Mouse (Mus musculus) hindbrain, embryonic 14.5 days (tissue): ENCODE data around the gene Ptgs2. TPM values are rescaled to one million over a fixed set of nuclear protein-coding genes. Genes with fewer than 3 reads are reported as not detected.

Experiments used
- ATAC-seq: fragments of 200-750 bp; cut with Nextera tagmentation; 2 replicates; pipeline ENCODE4 v1.8.0; 2017; ENCODE audit warnings: moderate number of reproducible peaks, mild to moderate bottlenecking, moderate TSS enrichment, moderate library complexity; ENCODE audit not compliant: low FRiP score
- DNase-seq: peaks from one replicate; pipeline ENCODE4 v3.0.0-alpha.2; 2015; ENCODE audit warnings: low spot score
- H3K27ac ChIP-seq: fragments of 300-500 bp; sonication (generic); 2 replicates; pipeline ENCODE4 v1.5.1; 2014; ENCODE audit warnings: mild to moderate bottlenecking, moderate library complexity
- H3K27me3 ChIP-seq: fragments of 300-500 bp; sonication (generic); 2 replicates; pipeline ENCODE4 v1.6.1; 2014; ENCODE audit warnings: mild to moderate bottlenecking, low read length, mixed read lengths; ENCODE audit not compliant: control insufficient read depth, insufficient read depth
- H3K36me3 ChIP-seq: fragments of 300-500 bp; sonication (generic); replicated peaks from 2 replicates; pipeline ENCODE4 v1.6.1; 2014; ENCODE audit not compliant: control insufficient read depth, insufficient read depth
- H3K4me1 ChIP-seq: fragments of 300-500 bp; sonication (generic); replicated peaks from 2 replicates; pipeline ENCODE4 v1.6.1; 2014; ENCODE audit warnings: antibody characterized with exemption, low read length, mixed read lengths; ENCODE audit not compliant: control insufficient read depth, insufficient read depth
- H3K4me2 ChIP-seq: fragments of 300-500 bp; sonication (generic); replicated peaks from 2 replicates; pipeline ENCODE4 v1.6.1; 2014; ENCODE audit warnings: mild to moderate bottlenecking, moderate library complexity
- H3K4me3 ChIP-seq: fragments of 300-500 bp; sonication (generic); replicated peaks from 2 replicates; pipeline ENCODE4 v1.5.1; 2014; ENCODE audit warnings: mild to moderate bottlenecking, low read length
- H3K9ac ChIP-seq: fragments of 300-500 bp; sonication (generic); 2 replicates; pipeline ENCODE4 v1.6.1; 2014
- H3K9me3 ChIP-seq: fragments of 300-500 bp; sonication (generic); 2 replicates; pipeline ENCODE4 v1.6.1; 2016; ENCODE audit warnings: low read length; ENCODE audit not compliant: control insufficient read depth
- WGBS: fragments of 180-500 bp; shearing (Covaris S2); extraction: QIAGEN DNeasy Blood & Tissue Kit; methylation state at CpG from one replicate; pipeline ENCODE4 v1.1.7; 2014; 5-methylcytosine and 5-hydroxymethylcytosine counted together
- polyA plus RNA-seq: library from polyadenylated mRNA; unstranded; fragments of >200 nt; fragmentation: Nextera tagmentation; extraction: Ambion mirVana; gene quantifications from 2 replicates; pipeline ENCODE4 v1.2.1, GENCODE M21; 2014

Ptgs2 gene
- 0.11 and 0.20 TPM in 2 replicates for polyA plus RNA-seq

GRCm38 (mm10) chr1:150099790-150100333 is at the start of gene Ptgs2:
Gene Ptgs2 (plus strand): TSS chr1:150100031.
- DNase-seq (peak; percentile 27), ATAC-seq (peak; percentile 87)
- WGBS = under 1% methylated on average over 26 of the region's 26 CpGs
- peaks cover 9% of the 10 kb centered on the region for H3K4me1 ChIP-seq
- peak within 1 kb of the TSS; percentile 62 for H3K9ac ChIP-seq
- H3K9me3 ChIP-seq = no peaks in the 10 kb centered on the region
- H3K36me3 ChIP-seq = no peaks in the 10 kb centered on the region
- peak within 1 kb of the TSS; percentile 98 for H3K4me2 ChIP-seq
- 0 out of 2 replicates have a peak, but pooled peaks cover 3% of the 10 kb centered on the region for H3K27me3 ChIP-seq
- peak within 1 kb of the TSS; percentile 50 for H3K4me3 ChIP-seq
- H3K27ac ChIP-seq = no peak within 1 kb of the TSS

GRCm38 (mm10) chr1:150050256-150050655 is 49.6 kb upstream of the Ptgs2 start:
- Histone ChIP-seq H3K4me3 (no peak overlapping the region), H3K36me3 (no peaks in the 10 kb centered on the region), H3K4me2 (no peak overlapping the region), H3K9me3 (no peaks in the 10 kb centered on the region), H3K4me1 (no peaks in the 10 kb centered on the region), H3K27me3 (no peaks in the 10 kb centered on the region), H3K9ac (no peak overlapping the region), H3K27ac (no peak overlapping the region)
- WGBS = 87% methylated on average over 1 of the region's 1 CpGs
- ATAC-seq (no peak), DNase-seq (no peak)

DNA sequence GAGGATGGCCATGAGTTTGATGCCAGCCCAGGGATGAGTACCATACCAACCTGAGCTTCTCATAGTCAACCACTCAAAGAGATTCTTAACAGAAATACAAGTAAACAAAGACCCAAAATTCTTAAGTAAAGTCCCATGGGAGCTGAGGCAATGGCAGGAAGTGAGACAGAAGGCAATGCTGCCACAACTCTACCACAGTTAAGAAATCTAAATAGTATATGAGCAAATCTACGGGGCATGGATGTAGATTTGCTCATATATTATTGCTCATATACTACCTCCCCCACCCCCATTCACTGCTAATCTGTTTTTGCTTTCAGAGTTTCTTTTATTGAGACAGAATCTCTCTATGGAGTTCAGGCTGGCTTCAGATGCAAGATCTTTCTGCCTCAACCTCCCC is 34.1 kb upstream of the Ptgs2 start:
- 96% methylated on average over 1 of the region's 1 CpGs for WGBS

DNA sequence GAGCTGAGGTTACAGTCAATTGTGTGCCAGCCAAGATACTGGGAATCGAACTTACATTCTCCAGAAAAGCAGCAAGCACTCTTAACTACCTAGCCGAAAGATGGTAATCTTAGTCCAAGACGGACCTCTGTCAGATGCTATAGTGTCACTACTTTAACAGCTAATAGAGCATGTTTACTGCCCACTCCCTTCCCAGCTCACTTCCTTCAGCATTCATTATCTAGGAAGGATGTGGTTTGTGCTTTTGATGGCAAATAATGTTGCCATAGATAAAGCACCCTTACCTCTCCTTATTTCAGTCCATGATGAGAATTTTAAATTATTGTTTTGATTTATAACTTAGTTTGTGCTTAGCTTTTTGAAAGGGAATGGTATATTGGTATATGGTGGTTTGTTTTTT is 27.0 kb upstream of the Ptgs2 start:
- Histone ChIP-seq H3K4me2 (no peak overlapping the region), H3K9ac (no peak overlapping the region), H3K36me3 (no peaks in the 10 kb centered on the region), H3K9me3 (no peaks in the 10 kb centered on the region), H3K27ac (no peak overlapping the region), H3K4me3 (no peak overlapping the region), H3K27me3 (no peaks in the 10 kb centered on the region), H3K4me1 (no peaks in the 10 kb centered on the region)
- WGBS = 91% methylated on average over 3 of the region's 3 CpGs
- ATAC-seq (no peak), DNase-seq (no peak)

More for the DNA sequence above, 34.1 kb upstream of the Ptgs2 start:
- no peaks in the 10 kb centered on the region for H3K36me3 ChIP-seq
- H3K27ac ChIP-seq = no peak overlapping the region
- H3K9ac ChIP-seq = no peak overlapping the region
- H3K4me3 ChIP-seq = no peak overlapping the region
- no peaks in the 10 kb centered on the region for H3K9me3 ChIP-seq
- ATAC-seq (no peak), DNase-seq (no peak)
- no peaks in the 10 kb centered on the region for H3K4me1 ChIP-seq
- H3K4me2 ChIP-seq = no peak overlapping the region
- H3K27me3 ChIP-seq = no peaks in the 10 kb centered on the region

GRCm38 (mm10) chr1:150074609-150075008 is 25.2 kb upstream of the Ptgs2 start:
- DNase-seq (no peak), ATAC-seq (no peak)
- no peaks in the 10 kb centered on the region for H3K9me3 ChIP-seq
- H3K4me3 ChIP-seq = no peak overlapping the region
- H3K4me2 ChIP-seq = no peak overlapping the region
- H3K4me1 ChIP-seq = no peaks in the 10 kb centered on the region
- no peaks in the 10 kb centered on the region for H3K36me3 ChIP-seq
- no peak overlapping the region for H3K9ac ChIP-seq
- 80% methylated on average over 1 of the region's 1 CpGs for WGBS
- no peaks in the 10 kb centered on the region for H3K27me3 ChIP-seq
- H3K27ac ChIP-seq = no peak overlapping the region

GRCm38 (mm10) chr1:150089040-150089692 is 10.7 kb upstream of the Ptgs2 start:
- Histone ChIP-seq H3K4me1 (no peaks in the 10 kb centered on the region), H3K27ac (no peak overlapping the region), H3K9me3 (no peaks in the 10 kb centered on the region), H3K4me3 (no peak overlapping the region), H3K27me3 (no peaks in the 10 kb centered on the region), H3K4me2 (no peak overlapping the region), H3K36me3 (no peaks in the 10 kb centered on the region), H3K9ac (no peak overlapping the region)
- 74% methylated on average over 6 of the region's 6 CpGs for WGBS
- DNase-seq (no peak), ATAC-seq (no peak)

DNA sequence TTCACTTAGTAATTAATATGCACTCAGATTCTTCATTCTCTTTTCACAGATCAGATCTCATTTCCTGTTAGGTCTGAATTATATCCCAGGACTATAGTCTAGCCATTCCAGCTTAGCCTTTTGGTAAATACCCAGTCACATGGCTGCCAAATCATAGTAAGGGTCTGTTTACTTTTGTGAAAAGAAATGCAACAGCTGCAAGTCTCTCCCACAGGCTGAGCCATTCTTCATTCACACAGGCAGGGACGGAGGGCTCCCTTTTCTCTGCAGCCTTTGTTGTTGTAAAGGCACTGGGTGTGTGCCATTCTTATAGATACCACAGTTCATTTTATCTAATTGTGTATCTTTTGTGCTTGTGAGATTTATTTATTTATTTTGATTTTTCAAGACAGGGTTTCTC is 9.6 kb upstream of the Ptgs2 start:
- no peak overlapping the region for H3K4me3 ChIP-seq
- DNase-seq (no peak), ATAC-seq (peak; percentile 46; the same call in 1 of the 2 replicates)
- no peak overlapping the region for H3K4me2 ChIP-seq
- H3K27ac ChIP-seq = no peak overlapping the region
- 28% methylated on average over 1 of the region's 1 CpGs for WGBS
- no peaks in the 10 kb centered on the region for H3K27me3 ChIP-seq
- H3K9ac ChIP-seq = no peak overlapping the region
- no peaks in the 10 kb centered on the region for H3K36me3 ChIP-seq
- H3K9me3 ChIP-seq = no peaks in the 10 kb centered on the region
- H3K4me1 ChIP-seq = no peaks in the 10 kb centered on the region

GRCm38 (mm10) chr1:150097036-150097435 is 2.8 kb upstream of the Ptgs2 start:
- ATAC-seq = no peak
- H3K9me3 ChIP-seq = no peaks in the 10 kb centered on the region
- H3K9ac ChIP-seq = no peak overlapping the region
- no peak overlapping the region for H3K4me2 ChIP-seq
- peaks cover 9% of the 10 kb centered on the region for H3K4me1 ChIP-seq
- 87% methylated on average over 2 of the region's 2 CpGs for WGBS
- no peak for DNase-seq
- no peaks in the 10 kb centered on the region for H3K36me3 ChIP-seq
- no peak overlapping the region for H3K27ac ChIP-seq
- 0 out of 2 replicates have a peak, but pooled peaks cover 3% of the 10 kb centered on the region for H3K27me3 ChIP-seq
- H3K4me3 ChIP-seq = no peak overlapping the region

DNA sequence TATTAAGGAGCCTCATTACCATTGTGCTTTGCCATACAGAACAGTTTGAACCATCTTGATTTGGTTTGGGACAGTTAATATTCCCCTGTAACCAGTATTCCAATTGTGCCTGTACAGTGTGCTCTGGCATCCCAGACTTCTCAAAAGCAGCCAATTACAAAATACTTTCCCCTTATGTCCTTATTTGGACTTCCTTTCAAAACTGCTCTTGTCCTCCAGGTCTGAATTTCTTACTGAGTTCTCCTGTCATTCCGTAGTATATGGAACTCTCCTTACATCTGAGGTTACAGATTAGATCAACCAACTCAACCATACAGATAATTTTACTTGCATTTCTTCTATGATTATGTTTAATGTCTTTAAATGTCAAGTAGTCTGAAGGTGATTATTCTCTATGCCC is 2.1 kb upstream of the Ptgs2 start:
- DNase-seq = no peak
- ATAC-seq = no peak

More for the DNA sequence above, 2.1 kb upstream of the Ptgs2 start:
- Histone ChIP-seq H3K4me3 (no peak overlapping the region), H3K9ac (no peak overlapping the region), H3K4me1 (peaks cover 9% of the 10 kb centered on the region), H3K36me3 (no peaks in the 10 kb centered on the region), H3K4me2 (no peak overlapping the region), H3K9me3 (no peaks in the 10 kb centered on the region), H3K27me3 (0 out of 2 replicates have a peak, but pooled peaks cover 3% of the 10 kb centered on the region), H3K27ac (no peak overlapping the region)
- 83% methylated on average over 1 of the region's 1 CpGs for WGBS
